Mouse (Mus musculus): Measurements from ENCODE around the gene Mrpl36. TPM values are rescaled to one million over a fixed set of nuclear protein-coding genes. Genes with fewer than 3 reads are reported as not detected.

Gene Mrpl36
- polyA plus RNA-seq, 1 experiment, result 41.5 TPM

DNA sequence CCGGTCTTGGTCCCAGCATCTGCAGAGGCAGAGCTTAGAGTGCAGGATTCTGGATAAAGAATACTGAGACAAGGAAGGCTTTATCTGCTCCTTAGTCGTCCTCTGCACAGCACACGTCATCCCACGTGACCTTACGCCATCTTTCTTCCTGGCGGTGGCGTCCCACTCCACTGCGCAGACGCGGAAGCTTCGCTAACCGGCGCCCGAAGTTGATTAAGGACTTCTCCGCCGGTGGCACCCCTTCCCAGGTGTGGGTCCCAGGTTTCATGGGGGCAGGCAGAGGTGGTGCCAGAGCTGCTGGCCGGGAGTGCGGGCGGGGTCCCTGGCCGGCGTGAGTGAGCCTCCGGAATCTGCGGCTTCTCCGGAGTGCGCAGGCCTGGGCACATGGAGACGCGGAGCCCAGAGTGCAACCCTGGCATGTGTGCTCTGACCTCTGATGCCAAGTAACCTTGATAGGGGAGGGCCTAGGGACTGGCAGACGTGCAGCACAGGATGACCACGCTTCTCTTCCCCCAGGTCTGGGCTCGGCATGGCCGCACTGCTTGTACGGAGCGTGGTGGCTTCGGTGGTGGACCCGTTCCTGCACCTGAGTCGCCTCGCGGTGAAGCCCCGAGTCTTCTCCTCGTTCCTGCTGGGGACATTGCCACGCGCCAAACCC lies 2.7 kb downstream of the Mrpl36 start:
- no peak for TF ChIP-seq GATA1 (IDR thresholded peaks at IDR 0.05; ENCODE audit: low read length)

- TF ChIP-seq GATA1 (IDR thresholded peaks at IDR 0.05; ENCODE audit: low read length), result no peak
Observed at GRCm38 (mm10) chr13:73331736-73332135, 3.4 kb downstream of the Mrpl36 start.

- TF ChIP-seq GATA1 (IDR thresholded peaks at IDR 0.05; ENCODE audit: low read length), result no peak
Observed at GRCm38 (mm10) chr13:73336753-73337152, 8.4 kb downstream of the Mrpl36 start.

GRCm38 (mm10) chr13:73345102-73345890 lies 17.0 kb downstream of the Mrpl36 start:
- TF ChIP-seq GATA1 (IDR thresholded peaks at IDR 0.05; ENCODE audit: low read length), result no peak

DNA sequence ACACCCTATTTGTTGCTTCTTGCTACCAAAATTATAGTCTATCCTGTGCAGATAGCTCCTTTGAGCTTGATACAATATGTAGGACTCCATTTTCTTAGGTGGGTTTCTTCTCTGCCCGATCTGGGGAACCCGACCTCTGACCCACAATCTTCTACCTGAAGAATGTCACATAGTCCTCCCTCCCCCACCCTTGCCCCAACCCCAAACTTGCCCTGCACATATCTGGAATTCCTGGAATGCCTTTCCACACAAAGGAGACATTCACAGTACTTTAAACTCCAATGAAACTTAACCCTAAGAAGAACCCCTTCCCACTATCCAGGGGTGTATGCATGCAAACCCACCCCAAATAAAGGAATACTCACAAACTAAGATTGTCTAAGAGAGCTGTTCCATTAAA lies 17.8 kb downstream of the Mrpl36 start:
- TF ChIP-seq GATA1 (IDR thresholded peaks at IDR 0.05; ENCODE audit: low read length), result no peak

- TF ChIP-seq GATA1 (IDR thresholded peaks at IDR 0.05; ENCODE audit: low read length), result no peak
Observed at GRCm38 (mm10) chr13:73346743-73347142, 18.4 kb downstream of the Mrpl36 start.

DNA sequence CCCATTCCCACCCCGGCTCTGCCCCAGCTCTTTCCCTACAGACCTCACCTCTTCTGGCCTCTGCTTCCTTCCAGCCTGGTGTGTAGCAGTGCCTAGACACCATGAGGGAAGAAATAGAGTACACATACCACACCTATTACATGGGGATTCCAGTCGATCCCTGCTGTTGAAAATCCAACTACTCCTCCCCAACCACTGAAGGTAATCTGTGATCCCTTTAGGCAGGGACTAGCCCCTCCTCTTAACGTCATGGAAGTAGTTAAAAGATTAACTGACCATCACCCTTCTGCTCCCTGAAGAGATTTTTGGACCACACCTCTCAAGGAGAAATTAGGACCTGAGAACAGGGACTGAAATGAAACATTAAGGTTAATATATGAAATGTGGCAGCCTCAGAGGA lies 18.9 kb downstream of the Mrpl36 start:
- TF ChIP-seq GATA1 (IDR thresholded peaks at IDR 0.05; ENCODE audit: low read length), result no peak

GRCm38 (mm10) chr13:73347922-73348650 lies 19.8 kb downstream of the Mrpl36 start:
- no peak for TF ChIP-seq GATA1 (IDR thresholded peaks at IDR 0.05; ENCODE audit: low read length)

GRCm38 (mm10) chr13:73350741-73351140 lies 22.4 kb downstream of the Mrpl36 start:
- no peak for TF ChIP-seq GATA1 (IDR thresholded peaks at IDR 0.05; ENCODE audit: low read length)

DNA sequence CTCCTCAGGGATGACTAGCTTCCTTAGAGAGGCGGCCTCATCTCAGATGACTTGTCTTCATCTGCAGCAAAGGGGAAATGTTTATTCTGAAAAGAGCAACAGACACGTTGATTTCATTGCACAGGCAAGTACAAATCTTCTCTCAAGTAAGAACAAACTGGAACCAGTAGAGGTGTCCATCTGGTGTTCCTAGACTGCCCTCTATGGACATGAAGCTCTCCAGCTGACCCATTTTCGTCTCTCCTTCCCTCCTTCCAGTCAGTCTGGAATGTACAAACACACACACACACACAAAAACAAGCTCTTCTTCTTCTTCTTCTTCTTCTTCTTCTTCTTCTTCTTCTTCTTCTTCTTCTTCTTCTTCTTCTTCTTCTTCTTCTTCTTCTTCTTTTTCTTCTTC lies 23.6 kb downstream of the Mrpl36 start:
- no peak for TF ChIP-seq GATA1 (IDR thresholded peaks at IDR 0.05; ENCODE audit: low read length)

- no peak for TF ChIP-seq GATA1 (IDR thresholded peaks at IDR 0.05; ENCODE audit: low read length)
Observed at GRCm38 (mm10) chr13:73352491-73352890, 24.2 kb downstream of the Mrpl36 start.

GRCm38 (mm10) chr13:73357106-73357505 lies 28.8 kb downstream of the Mrpl36 start:
- TF ChIP-seq GATA1 (IDR thresholded peaks at IDR 0.05; ENCODE audit: low read length), result no peak

GRCm38 (mm10) chr13:73373367-73373766 lies 45.1 kb downstream of the Mrpl36 start:
- TF ChIP-seq GATA1 (IDR thresholded peaks at IDR 0.05; ENCODE audit: low read length), result no peak

- TF ChIP-seq GATA1 (IDR thresholded peaks at IDR 0.05; ENCODE audit: low read length), result no peak
Observed at GRCm38 (mm10) chr13:73374612-73375011, 46.3 kb downstream of the Mrpl36 start.

GRCm38 (mm10) chr13:73377637-73378036 lies 49.3 kb downstream of the Mrpl36 start:
- TF ChIP-seq GATA1 (IDR thresholded peaks at IDR 0.05; ENCODE audit: low read length), result no peak

Other genes starting within 250 kb of the Mrpl36 start
- not detected in 2 replicates for gene Irx4, start 68.0 kb upstream of the Mrpl36 start, polyA plus RNA-seq (2012)
- 127 and 144 TPM in 2 replicates for gene Ndufs6, start within 50 bp of the Mrpl36 start, polyA plus RNA-seq (2012)
- not detected in 2 replicates for gene Lpcat1, start 138.7 kb downstream of the Mrpl36 start, polyA plus RNA-seq (2012)
- not detected in 2 replicates for gene Slc6a3, start 208.2 kb downstream of the Mrpl36 start, polyA plus RNA-seq (2012)

Measured in G1E-ER4 (cell line).